Mouse (Mus musculus): ENCODE measurements around the gene Inpp5d.

Gene Inpp5d

GRCm38 (mm10) chr1:87620211-87620668, at the start of gene Inpp5d:
TSS of gene Inpp5d (plus strand) at chr1:87620312.
- DNase-seq (ENCODE audit: low spot score in 2 of 2), result peak; percentile 66 to 67

GRCm38 (mm10) chr1:87573261-87573660, 46.9 kb upstream of the Inpp5d start:
- no peak for DNase-seq (ENCODE audit: low spot score in 2 of 2)

- DNase-seq (ENCODE audit: low spot score in 2 of 2), result no peak
Measured at GRCm38 (mm10) chr1:87573800-87574215, 46.3 kb upstream of the Inpp5d start, which contains the start of gene Ngef. TSS of gene Ngef (minus strand) at chr1:87573870.

- no peak for DNase-seq (ENCODE audit: low spot score in 2 of 2)
Measured at GRCm38 (mm10) chr1:87574353-87574752, 45.8 kb upstream of the Inpp5d start.

GRCm38 (mm10) chr1:87574785-87575184, 45.3 kb upstream of the Inpp5d start:
- DNase-seq (ENCODE audit: low spot score in 2 of 2), result no peak

- DNase-seq (ENCODE audit: low spot score in 2 of 2), result no peak
Measured at GRCm38 (mm10) chr1:87578965-87579364, 41.1 kb upstream of the Inpp5d start.

- DNase-seq (ENCODE audit: low spot score in 2 of 2), result no peak
Measured at GRCm38 (mm10) chr1:87580824-87581223, 39.3 kb upstream of the Inpp5d start.

- DNase-seq (ENCODE audit: low spot score in 2 of 2), result no peak
Measured at GRCm38 (mm10) chr1:87589162-87589561, 30.9 kb upstream of the Inpp5d start.

GRCm38 (mm10) chr1:87589980-87590379, 30.1 kb upstream of the Inpp5d start:
- no peak for DNase-seq (ENCODE audit: low spot score in 2 of 2)

- no peak for DNase-seq (ENCODE audit: low spot score in 2 of 2)
Measured at GRCm38 (mm10) chr1:87594261-87594660, 25.9 kb upstream of the Inpp5d start.

GRCm38 (mm10) chr1:87594671-87595070, 25.4 kb upstream of the Inpp5d start:
- DNase-seq (ENCODE audit: low spot score in 2 of 2), result no peak

- DNase-seq (ENCODE audit: low spot score in 2 of 2), result no peak
Measured at GRCm38 (mm10) chr1:87600533-87600932, 19.6 kb upstream of the Inpp5d start.

GRCm38 (mm10) chr1:87601801-87602200, 18.3 kb upstream of the Inpp5d start:
- no peak for DNase-seq (ENCODE audit: low spot score in 2 of 2)

GRCm38 (mm10) chr1:87603389-87603788, 16.7 kb upstream of the Inpp5d start:
- no peak for DNase-seq (ENCODE audit: low spot score in 2 of 2)

- no peak for DNase-seq (ENCODE audit: low spot score in 2 of 2)
Measured at GRCm38 (mm10) chr1:87605296-87605695, 14.8 kb upstream of the Inpp5d start.

- peak in 1 of 2 experiments; percentile 26 for DNase-seq (ENCODE audit: low spot score in 2 of 2)
Measured at GRCm38 (mm10) chr1:87607385-87608091, 12.6 kb upstream of the Inpp5d start.

GRCm38 (mm10) chr1:87608416-87609046, 11.6 kb upstream of the Inpp5d start:
- DNase-seq (ENCODE audit: low spot score in 2 of 2), result peak; percentile 73 to 88

GRCm38 (mm10) chr1:87614576-87615295, 5.4 kb upstream of the Inpp5d start:
- DNase-seq (ENCODE audit: low spot score in 2 of 2), result no peak

- DNase-seq (ENCODE audit: low spot score in 2 of 2), result no peak
Measured at GRCm38 (mm10) chr1:87620693-87621092, 581 bp downstream of the Inpp5d start.

GRCm38 (mm10) chr1:87621146-87621857, 1.2 kb downstream of the Inpp5d start:
- peak; percentile 33 to 40 for DNase-seq (ENCODE audit: low spot score in 2 of 2)

- peak in 1 of 2 experiments; percentile 41 for DNase-seq (ENCODE audit: low spot score in 2 of 2)
Measured at GRCm38 (mm10) chr1:87621858-87622279, 1.8 kb downstream of the Inpp5d start.

Measured in spleen, postnatal 10 days (tissue).